Mouse (Mus musculus): ENCODE results near the gene Slc4a8. TPM values are rescaled to one million over a fixed set of nuclear protein-coding genes. Genes with fewer than 3 reads are reported as not detected.

Slc4a8 gene
- polyA plus RNA-seq, 1 experiment from 2014 or later, result 1.4 TPM

- 83% methylated on average over 10 of the region's 10 CpGs for WGBS
- Histone ChIP-seq H3K4me2 (replicated peaks; ENCODE audit: low read depth) (no peak overlapping the region), H3K4me3 (ENCODE audit: low read depth, low read length) (no peak overlapping the region), H3K4me1 (replicated peaks; ENCODE audit: control insufficient read depth, insufficient read depth, low read length) (peaks cover 3% of the 10 kb centered on the region; the same call in 1 of the 2 replicates), H3K36me3 (ENCODE audit: control insufficient read depth, insufficient read depth) (peaks cover 30% of the 10 kb centered on the region; the same call in 1 of the 2 replicates), H3K27me3 (replicated peaks; ENCODE audit: control insufficient read depth, insufficient read depth, low read length) (no peaks in the 10 kb centered on the region), H3K9me3 (ENCODE audit: control insufficient read depth) (no peaks in the 10 kb centered on the region), H3K9ac (ENCODE audit: low read depth, low read length) (no peak overlapping the region), H3K27ac (ENCODE audit: low read depth, low read length) (no peak overlapping the region)
- ATAC-seq, result no peak
- TF ChIP-seq CTCF (IDR thresholded peaks at IDR 0.05; ENCODE audit: low read depth), result no peak
Measured at GRCm38 (mm10) chr15:100720066-100720465, 41.5 kb upstream of the Slc4a8 start.

DNA sequence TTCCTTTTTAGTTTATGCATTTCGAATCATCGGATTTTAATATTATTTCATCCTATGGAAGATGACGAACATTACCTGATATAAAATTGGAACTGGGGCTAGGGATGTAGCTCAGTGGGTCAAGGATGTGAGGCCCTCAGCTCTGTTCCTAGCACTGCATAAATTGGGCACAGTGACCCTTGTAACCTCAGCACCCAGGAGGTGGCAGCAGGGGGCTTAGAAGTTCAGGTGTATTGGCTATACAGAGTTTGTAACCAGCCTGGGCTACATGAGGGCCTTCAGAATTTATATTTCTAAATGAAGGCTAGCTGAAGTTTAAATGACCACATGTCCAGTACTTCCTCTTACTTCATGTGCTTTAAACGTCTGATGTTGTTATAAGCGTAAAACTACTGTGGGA lies 40.1 kb upstream of the Slc4a8 start:
- Histone ChIP-seq H3K27me3 (replicated peaks; ENCODE audit: control insufficient read depth, insufficient read depth, low read length) (no peaks in the 10 kb centered on the region), H3K4me3 (ENCODE audit: low read depth, low read length) (no peak overlapping the region), H3K27ac (ENCODE audit: low read depth, low read length) (peak overlapping the region; percentile 90; the same call in 1 of the 2 replicates), H3K36me3 (ENCODE audit: control insufficient read depth, insufficient read depth) (peaks cover 27% of the 10 kb centered on the region; the same call in 1 of the 2 replicates), H3K4me2 (replicated peaks; ENCODE audit: low read depth) (no peak overlapping the region), H3K9me3 (ENCODE audit: control insufficient read depth) (no peaks in the 10 kb centered on the region), H3K4me1 (replicated peaks; ENCODE audit: control insufficient read depth, insufficient read depth, low read length) (peaks cover 3% of the 10 kb centered on the region; the same call in 1 of the 2 replicates), H3K9ac (ENCODE audit: low read depth, low read length) (no peak overlapping the region)
- no peak for ATAC-seq
- 81% methylated on average over 5 of the region's 5 CpGs for WGBS
- TF ChIP-seq CTCF (IDR thresholded peaks at IDR 0.05; ENCODE audit: low read depth), result no peak

GRCm38 (mm10) chr15:100722026-100722425 lies 39.5 kb upstream of the Slc4a8 start:
- Histone ChIP-seq H3K9me3 (ENCODE audit: control insufficient read depth) (no peaks in the 10 kb centered on the region), H3K4me3 (ENCODE audit: low read depth, low read length) (no peak overlapping the region), H3K4me2 (replicated peaks; ENCODE audit: low read depth) (peak overlapping the region; percentile 37), H3K27me3 (replicated peaks; ENCODE audit: control insufficient read depth, insufficient read depth, low read length) (no peaks in the 10 kb centered on the region), H3K36me3 (ENCODE audit: control insufficient read depth, insufficient read depth) (peaks cover 24% of the 10 kb centered on the region; the same call in 1 of the 2 replicates), H3K27ac (ENCODE audit: low read depth, low read length) (peak overlapping the region; percentile 90), H3K4me1 (replicated peaks; ENCODE audit: control insufficient read depth, insufficient read depth, low read length) (peaks cover 3% of the 10 kb centered on the region; the same call in 1 of the 2 replicates), H3K9ac (ENCODE audit: low read depth, low read length) (no peak overlapping the region)
- 31% methylated on average over 4 of the region's 4 CpGs for WGBS
- ATAC-seq, result peak; percentile 97
- TF ChIP-seq CTCF (IDR thresholded peaks at IDR 0.05; ENCODE audit: low read depth), result no peak

DNA sequence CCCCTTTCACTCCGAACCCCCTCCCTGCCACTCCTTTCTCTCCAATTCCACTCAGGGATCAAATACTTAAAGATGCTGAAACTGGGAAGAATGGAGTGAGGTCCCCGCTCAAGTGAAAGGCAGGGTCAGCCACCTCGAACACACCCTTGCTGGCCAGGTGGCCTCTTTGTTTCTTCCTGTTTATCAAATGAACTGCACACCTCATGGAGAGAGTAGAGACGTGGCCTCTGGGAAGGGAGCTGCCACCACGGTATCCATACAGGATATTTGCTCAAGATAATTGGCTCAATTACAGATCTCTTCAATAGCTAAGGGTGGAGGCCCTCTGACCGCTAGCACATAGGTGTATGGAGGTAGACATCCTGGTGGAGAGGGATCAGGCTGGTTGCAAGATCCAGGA lies 39.0 kb upstream of the Slc4a8 start:
- WGBS, result 36% methylated on average over 6 of the region's 6 CpGs
- peak; percentile 72 for ATAC-seq

GRCm38 (mm10) chr15:100723505-100723904 lies 38.0 kb upstream of the Slc4a8 start:
- ATAC-seq, result no peak
- Histone ChIP-seq H3K36me3 (ENCODE audit: control insufficient read depth, insufficient read depth) (peaks cover 24% of the 10 kb centered on the region; the same call in 1 of the 2 replicates), H3K9me3 (ENCODE audit: control insufficient read depth) (no peaks in the 10 kb centered on the region), H3K4me2 (replicated peaks; ENCODE audit: low read depth) (no peak overlapping the region), H3K4me3 (ENCODE audit: low read depth, low read length) (no peak overlapping the region), H3K9ac (ENCODE audit: low read depth, low read length) (no peak overlapping the region), H3K27ac (ENCODE audit: low read depth, low read length) (no peak overlapping the region), H3K27me3 (replicated peaks; ENCODE audit: control insufficient read depth, insufficient read depth, low read length) (no peaks in the 10 kb centered on the region), H3K4me1 (replicated peaks; ENCODE audit: control insufficient read depth, insufficient read depth, low read length) (peaks cover 3% of the 10 kb centered on the region; the same call in 1 of the 2 replicates)
- no peak for TF ChIP-seq CTCF (IDR thresholded peaks at IDR 0.05; ENCODE audit: low read depth)
- 64% methylated on average over 14 of the region's 14 CpGs for WGBS

More for the DNA sequence above, 39.0 kb upstream of the Slc4a8 start:
- Histone ChIP-seq H3K27me3 (replicated peaks; ENCODE audit: control insufficient read depth, insufficient read depth, low read length) (no peaks in the 10 kb centered on the region), H3K9me3 (ENCODE audit: control insufficient read depth) (no peaks in the 10 kb centered on the region), H3K9ac (ENCODE audit: low read depth, low read length) (no peak overlapping the region), H3K4me1 (replicated peaks; ENCODE audit: control insufficient read depth, insufficient read depth, low read length) (peaks cover 3% of the 10 kb centered on the region; the same call in 1 of the 2 replicates), H3K36me3 (ENCODE audit: control insufficient read depth, insufficient read depth) (peaks cover 24% of the 10 kb centered on the region; the same call in 1 of the 2 replicates), H3K4me2 (replicated peaks; ENCODE audit: low read depth) (peak overlapping the region; percentile 37), H3K4me3 (ENCODE audit: low read depth, low read length) (no peak overlapping the region), H3K27ac (ENCODE audit: low read depth, low read length) (peak overlapping the region; percentile 90)
- TF ChIP-seq CTCF (IDR thresholded peaks at IDR 0.05; ENCODE audit: low read depth), result no peak

DNA sequence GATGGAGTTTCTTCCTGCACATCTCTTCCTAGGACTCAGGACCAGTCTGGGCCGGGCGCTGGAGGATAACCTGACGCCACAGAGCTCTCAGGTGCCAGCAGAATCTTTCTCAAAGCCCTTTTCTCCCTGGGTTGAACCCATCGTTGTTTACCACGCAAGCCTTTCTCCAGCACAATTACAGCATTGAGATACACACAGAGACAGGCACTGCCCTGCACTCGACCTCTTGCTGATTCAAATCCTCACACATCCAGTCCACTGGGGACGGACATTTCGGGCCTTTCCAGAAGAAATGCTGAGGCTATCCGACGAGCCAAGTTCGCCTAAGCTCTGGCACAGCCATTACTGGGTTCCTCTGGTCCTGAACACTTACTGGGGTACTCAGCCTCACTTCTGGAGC lies 34.8 kb upstream of the Slc4a8 start:
- H3K36me3 ChIP-seq (ENCODE audit: control insufficient read depth, insufficient read depth), result peaks cover 12% of the 10 kb centered on the region; the same call in 1 of the 2 replicates
- peaks cover 5% of the 10 kb centered on the region; the same call in 1 of the 2 replicates for H3K4me1 ChIP-seq (replicated peaks; ENCODE audit: control insufficient read depth, insufficient read depth, low read length)
- H3K9ac ChIP-seq (ENCODE audit: low read depth, low read length), result no peak overlapping the region
- TF ChIP-seq CTCF (IDR thresholded peaks at IDR 0.05; ENCODE audit: low read depth), result no peak
- H3K4me3 ChIP-seq (ENCODE audit: low read depth, low read length), result no peak overlapping the region
- H3K27me3 ChIP-seq (replicated peaks; ENCODE audit: control insufficient read depth, insufficient read depth, low read length), result peaks cover 7% of the 10 kb centered on the region; the same call in 1 of the 2 replicates
- no peaks in the 10 kb centered on the region for H3K9me3 ChIP-seq (ENCODE audit: control insufficient read depth)
- 89% methylated on average over 11 of the region's 11 CpGs for WGBS
- H3K4me2 ChIP-seq (replicated peaks; ENCODE audit: low read depth), result no peak overlapping the region; the same call in 1 of the 2 replicates
- ATAC-seq, result no peak
- no peak overlapping the region for H3K27ac ChIP-seq (ENCODE audit: low read depth, low read length)
